Mouse (Mus musculus) kidney, postnatal 10 days (tissue): Measurements from ENCODE around the gene Cep131.

Experiments
- DNase-seq: peaks from one replicate; pipeline ENCODE4 v3.0.0; 2021; ENCODE audit warnings: mixed read lengths

Gene Cep131

GRCm38 (mm10) chr11:120019542-120020440, 66.8 kb downstream of the Cep131 start:
- no peak for DNase-seq

- no peak for DNase-seq
Measured at GRCm38 (mm10) chr11:120017011-120017410, 69.6 kb downstream of the Cep131 start.

DNA sequence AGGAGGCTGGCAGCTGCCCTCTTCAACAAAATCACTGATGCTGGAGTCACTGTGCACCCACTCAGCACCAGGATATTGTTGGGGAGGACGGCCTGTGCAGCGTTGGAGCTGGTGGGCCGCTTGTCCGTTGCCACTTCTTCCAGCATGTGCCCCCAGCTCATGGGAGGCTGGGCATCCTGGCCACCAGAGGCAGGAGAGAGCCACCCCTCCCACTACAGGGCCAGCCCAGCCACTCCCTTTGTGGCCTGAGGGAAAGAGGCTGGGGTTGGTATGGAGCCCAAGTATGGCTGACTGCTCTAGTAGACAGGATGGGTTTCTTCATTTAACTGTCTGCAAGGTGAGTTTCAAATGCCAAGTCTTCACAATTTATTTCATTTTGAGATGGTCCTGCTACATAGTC, 71.9 kb downstream of the Cep131 start:
- no peak for DNase-seq
